Mouse (Mus musculus): ENCODE measurements at regions not wholly inside any gene's neighbourhood (a gene's known extent, or its start where the extent isn't known, plus 50 kb on each side); places are given as distances from the start of the nearest gene placed in this dataset.

- TF ChIP-seq POLR2A (IDR thresholded peaks at IDR 0.05; ENCODE audit: insufficient read depth, low read length), result no peak
- TF ChIP-seq CTCF (IDR thresholded peaks at IDR 0.05; ENCODE audit: low read depth, low read length), result no peak
These were observed 197.1 kb downstream of the Rnf144b start for GRCm38 (mm10) chr13:47319549-47319948.
